Mouse (Mus musculus) cerebellum, adult 8-10 months (tissue): ENCODE data around the gene Ei24.

Source experiments
- DNase-seq: peaks from one replicate; pipeline ENCODE4 v3.0.0; 2022

The Ei24 gene

DNA sequence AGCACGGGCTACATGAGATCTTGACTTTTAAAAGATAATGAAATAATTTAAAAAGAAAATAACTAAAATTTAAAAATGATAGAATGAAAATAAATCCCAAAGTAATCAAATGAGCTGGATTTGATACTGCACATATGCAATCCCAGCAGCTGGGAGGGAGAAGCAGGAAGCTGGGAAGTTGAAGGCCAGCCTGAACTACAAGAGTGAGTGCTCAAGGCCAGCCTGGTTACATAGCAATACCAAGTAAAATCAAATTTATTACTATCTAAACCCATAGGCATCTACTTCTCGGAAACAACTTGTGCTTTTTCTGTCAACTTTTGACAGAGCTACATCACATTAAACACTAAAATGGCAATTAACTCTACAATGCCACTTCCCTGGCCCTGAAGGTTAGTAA lies 13.3 kb downstream of the Ei24 start:
- DNase-seq, result no peak

GRCm38 (mm10) chr9:36769048-36769413 lies 28.2 kb downstream of the Ei24 start:
- DNase-seq, result peak; percentile 8

DNA sequence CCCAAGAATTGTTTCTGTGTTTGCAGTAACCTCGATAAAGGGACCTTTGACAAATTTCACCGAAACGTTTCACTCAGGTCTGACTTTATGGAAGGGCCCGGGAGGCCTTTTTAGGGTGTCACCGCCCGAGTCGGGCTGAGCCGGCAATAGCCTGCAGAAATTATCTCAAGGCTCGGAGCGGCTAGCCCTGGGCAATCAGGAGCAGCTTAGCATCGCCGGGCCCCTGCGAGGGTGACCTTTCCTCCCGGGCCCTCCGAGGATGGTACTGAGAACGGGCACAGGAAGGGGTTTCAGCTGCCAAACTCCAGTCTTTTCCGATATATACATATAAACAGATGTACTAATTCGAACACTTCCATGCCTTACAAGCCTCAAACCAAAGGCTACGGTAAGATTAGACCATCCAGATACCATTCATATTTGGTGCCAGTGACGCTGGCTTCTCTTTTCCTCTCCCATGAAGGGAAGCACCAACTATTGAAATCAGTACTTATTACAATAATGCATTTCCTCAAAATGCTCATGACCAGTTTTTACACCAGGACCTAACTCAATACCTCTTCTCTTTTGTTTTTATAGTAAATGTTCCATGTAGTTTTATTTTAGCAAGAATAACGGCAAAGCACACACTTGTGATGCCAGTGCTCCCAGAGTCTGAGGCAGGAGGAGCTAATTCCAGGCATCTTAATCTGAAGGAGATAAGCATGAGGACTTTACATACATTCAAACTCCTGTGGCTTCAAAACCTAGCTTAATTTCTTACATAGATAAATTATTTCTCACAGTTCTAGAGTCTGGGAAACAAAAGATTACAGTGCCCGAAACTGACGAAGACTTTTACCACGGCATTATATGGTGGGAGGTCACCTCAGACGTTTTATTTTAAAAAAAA lies 28.8 kb downstream of the Ei24 start:
- DNase-seq, result no peak

DNA sequence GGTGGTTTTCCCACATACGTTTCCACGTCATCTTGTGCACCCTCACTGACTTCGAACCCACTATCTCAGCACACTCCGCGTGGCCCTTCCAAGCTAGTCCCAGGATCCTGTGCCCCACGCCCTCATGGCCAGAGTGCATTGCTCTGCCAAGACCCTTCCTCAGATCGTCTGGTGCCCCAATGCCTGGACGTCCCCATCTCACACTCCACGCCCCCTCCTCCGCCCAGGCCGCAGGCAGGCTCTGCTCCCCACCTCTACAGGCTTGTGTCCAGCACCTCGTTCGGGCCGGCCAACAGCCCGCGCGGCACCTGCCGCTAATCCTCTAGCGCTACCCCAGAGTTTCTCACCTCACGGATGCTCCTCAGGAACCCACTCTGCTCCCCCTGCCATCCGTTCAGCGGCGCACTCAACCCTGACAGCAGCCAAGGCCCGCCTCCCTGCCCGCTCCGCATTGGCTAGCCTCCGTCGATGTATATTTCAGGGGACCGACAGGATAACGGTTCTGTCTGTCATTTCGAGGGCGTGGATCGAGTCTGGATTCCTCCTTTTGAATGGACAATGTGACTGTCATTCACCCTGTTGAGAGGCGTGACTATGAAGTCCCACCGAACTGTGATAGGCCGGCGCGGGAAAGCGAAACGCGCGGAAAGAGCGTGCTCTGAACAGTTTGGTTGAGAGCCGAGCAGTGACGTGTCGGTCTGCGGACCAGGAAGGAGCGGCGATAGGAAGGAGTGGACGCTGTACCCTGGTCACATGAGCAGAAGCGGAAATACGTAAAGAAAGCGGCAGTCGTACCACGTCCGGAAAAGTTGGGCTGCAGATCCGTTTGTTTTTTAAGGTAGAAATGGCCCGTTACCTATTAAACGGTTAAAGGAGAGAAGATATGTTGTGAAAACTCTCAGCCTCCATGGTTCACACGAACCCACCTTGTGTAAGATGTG lies 29.7 kb downstream of the Ei24 start, which contains the start of gene Stt3a:
Stt3a (minus strand) TSS at position 477 of the 941 bp plus-strand sequence.
- DNase-seq, result peak; percentile 99

- DNase-seq, result no peak
These were observed 32.8 kb downstream of the Ei24 start for GRCm38 (mm10) chr9:36764378-36764777.
